Mouse (Mus musculus): ENCODE measurements around the gene Por. TPM values are rescaled to one million over a fixed set of nuclear protein-coding genes. Genes with fewer than 3 reads are reported as not detected.

The Por gene
- total and polyA plus RNA-seq, 2 experiments from 2014 or later, result 75.2 to 94.1 TPM

GRCm38 (mm10) chr5:135776546-135776945 is 106.7 kb downstream of the Por start:
- H3K9me3 ChIP-seq (ENCODE audit: low read length), result no peaks in the 10 kb centered on the region
- no peak overlapping the region for H3K27ac ChIP-seq (ENCODE audit: low read depth, low read length)
- no peak overlapping the region for H3K4me2 ChIP-seq (ENCODE audit: low read depth, low read length, poor library complexity, severe bottlenecking)
- H3K27me3 ChIP-seq (ENCODE audit: insufficient read depth, low read length), result no peaks in the 10 kb centered on the region
- peaks cover 11% of the 10 kb centered on the region; the same call in 1 of the 2 replicates for H3K4me1 ChIP-seq (ENCODE audit: insufficient read depth, low read length)
- H3K4me3 ChIP-seq (ENCODE audit: low read depth, low read length), result no peak overlapping the region
- 71% methylated on average over 4 of the region's 4 CpGs for WGBS
- ATAC-seq (ENCODE audit: low FRiP score), result no peak
- H3K36me3 ChIP-seq (ENCODE audit: insufficient read depth, low read length), result no peaks in the 10 kb centered on the region
- DNase-seq (ENCODE audit: low spot score), result no peak
- TF ChIP-seq CTCF (IDR thresholded peaks at IDR 0.05), result no peak
- H3K9ac ChIP-seq (replicated peaks; ENCODE audit: low read length, poor library complexity, severe bottlenecking), result peak overlapping the region; percentile 82; the same call in 1 of the 2 replicates

GRCm38 (mm10) chr5:135777796-135778470 is 108.1 kb downstream of the Por start, which contains the start of gene Styxl1:
TSS of gene Styxl1 (minus strand) at chr5:135778385.
- under 1% methylated on average over 44 of the region's 45 CpGs for WGBS

DNA sequence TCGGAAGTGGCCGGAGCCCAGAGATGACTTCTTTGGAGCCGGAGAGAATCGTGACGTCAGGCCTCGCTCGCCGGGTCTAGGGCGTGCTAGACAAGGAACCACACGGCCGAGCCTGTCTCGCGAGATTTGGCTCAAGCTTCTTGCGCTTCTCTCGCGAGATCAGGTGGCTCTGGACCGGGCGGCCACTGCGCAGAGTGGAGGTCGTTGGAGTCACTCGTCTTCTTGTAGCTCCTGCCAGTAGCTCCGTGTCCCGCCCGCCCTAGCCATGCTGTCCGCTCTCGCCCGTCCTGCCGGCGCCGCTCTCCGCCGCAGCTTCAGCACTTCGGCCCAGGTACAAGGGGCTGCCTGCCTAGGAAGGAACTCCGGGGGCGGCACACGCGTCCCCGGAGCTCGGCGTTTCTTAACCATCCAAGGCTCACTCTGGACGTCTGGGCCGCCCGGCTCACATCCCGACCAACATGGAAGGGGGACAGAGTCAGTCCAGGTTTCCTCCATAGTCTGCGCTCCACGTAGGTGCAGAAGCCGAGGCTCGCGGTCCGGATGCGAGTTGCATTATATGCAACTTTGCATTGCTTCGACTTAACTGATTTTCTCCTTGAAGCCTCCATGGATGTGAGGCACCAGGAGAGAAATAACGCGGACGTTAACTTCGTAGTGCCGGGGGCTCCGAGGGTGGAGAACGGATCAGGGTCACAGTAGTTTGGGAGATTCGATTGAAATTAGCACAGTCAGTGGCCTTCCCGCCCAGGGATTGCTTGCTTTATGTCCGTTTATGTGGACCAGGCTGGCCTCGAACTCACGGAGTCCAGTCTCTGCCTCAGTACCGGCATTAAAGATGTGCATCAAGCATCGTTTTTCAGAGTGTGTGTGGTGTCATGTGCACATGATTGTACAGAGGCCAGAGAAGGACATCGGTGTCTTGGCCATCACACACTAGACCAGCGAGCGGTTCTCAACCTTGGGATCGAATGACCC is 108.9 kb downstream of the Por start, which contains the start of gene Mdh2:
Gene Mdh2 (plus strand): TSS at position 10 of the 975 bp plus-strand sequence.
- DNase-seq (ENCODE audit: low spot score) (peak; percentile 100), ATAC-seq (ENCODE audit: low FRiP score) (peak; percentile 98)
- no peak for TF ChIP-seq CTCF (IDR thresholded peaks at IDR 0.05)
- no peaks in the 10 kb centered on the region for H3K9me3 ChIP-seq (ENCODE audit: low read length)
- H3K27ac ChIP-seq (ENCODE audit: low read depth, low read length), result peak within 1 kb of the TSS; percentile 91
- H3K4me1 ChIP-seq (ENCODE audit: insufficient read depth, low read length), result peaks cover 11% of the 10 kb centered on the region; the same call in 1 of the 2 replicates
- WGBS, result 2% methylated on average over 70 of the region's 70 CpGs
- H3K4me2 ChIP-seq (ENCODE audit: low read depth, low read length, poor library complexity, severe bottlenecking), result peak within 1 kb of the TSS; percentile 89
- H3K9ac ChIP-seq (replicated peaks; ENCODE audit: low read length, poor library complexity, severe bottlenecking), result peak within 1 kb of the TSS; percentile 95
- no peaks in the 10 kb centered on the region for H3K27me3 ChIP-seq (ENCODE audit: insufficient read depth, low read length)
- peak within 1 kb of the TSS; percentile 74 for H3K4me3 ChIP-seq (ENCODE audit: low read depth, low read length)
- peaks cover 11% of the 10 kb centered on the region for H3K36me3 ChIP-seq (ENCODE audit: insufficient read depth, low read length)

More at GRCm38 (mm10) chr5:135777796-135778470, 108.1 kb downstream of the Por start, which contains the start of gene Styxl1:
- H3K36me3 ChIP-seq (ENCODE audit: insufficient read depth, low read length), result peaks cover 3% of the 10 kb centered on the region; the same call in 1 of the 2 replicates
- ATAC-seq (ENCODE audit: low FRiP score), result peak; percentile 29
- peaks cover 11% of the 10 kb centered on the region; the same call in 1 of the 2 replicates for H3K4me1 ChIP-seq (ENCODE audit: insufficient read depth, low read length)
- peak; percentile 42 for DNase-seq (ENCODE audit: low spot score)
- H3K9ac ChIP-seq (replicated peaks; ENCODE audit: low read length, poor library complexity, severe bottlenecking), result peak within 1 kb of the TSS; percentile 95
- no peak for TF ChIP-seq CTCF (IDR thresholded peaks at IDR 0.05)
- H3K27me3 ChIP-seq (ENCODE audit: insufficient read depth, low read length), result no peaks in the 10 kb centered on the region
- peak within 1 kb of the TSS; percentile 91 for H3K27ac ChIP-seq (ENCODE audit: low read depth, low read length)
- H3K4me3 ChIP-seq (ENCODE audit: low read depth, low read length), result peak within 1 kb of the TSS; percentile 74
- H3K9me3 ChIP-seq (ENCODE audit: low read length), result no peaks in the 10 kb centered on the region
- H3K4me2 ChIP-seq (ENCODE audit: low read depth, low read length, poor library complexity, severe bottlenecking), result peak within 1 kb of the TSS; percentile 89

DNA sequence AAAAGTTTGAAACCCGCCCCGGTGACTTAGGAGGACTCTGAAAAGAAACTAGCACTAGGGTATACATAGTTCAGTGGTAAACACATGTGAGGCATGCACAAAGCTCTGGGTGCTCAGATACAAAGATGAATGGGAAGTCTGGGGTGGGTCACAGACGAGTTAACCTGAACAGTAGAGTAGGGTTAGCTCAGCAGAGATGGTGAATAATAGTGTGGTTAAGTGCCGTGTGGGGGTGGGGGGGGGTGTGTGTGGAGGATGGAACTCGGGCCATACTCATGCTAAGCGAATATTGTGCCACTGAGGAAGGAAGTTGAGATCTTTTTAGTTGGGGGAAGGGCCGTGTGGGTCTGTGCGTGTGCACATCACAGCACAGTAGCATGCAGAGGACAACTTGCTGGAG is 110.5 kb downstream of the Por start:
- no peak overlapping the region for H3K27ac ChIP-seq (ENCODE audit: low read depth, low read length)
- peaks cover 11% of the 10 kb centered on the region; the same call in 1 of the 2 replicates for H3K4me1 ChIP-seq (ENCODE audit: insufficient read depth, low read length)
- H3K4me2 ChIP-seq (ENCODE audit: low read depth, low read length, poor library complexity, severe bottlenecking), result no peak overlapping the region
- peaks cover 24% of the 10 kb centered on the region for H3K36me3 ChIP-seq (ENCODE audit: insufficient read depth, low read length)
- no peaks in the 10 kb centered on the region for H3K27me3 ChIP-seq (ENCODE audit: insufficient read depth, low read length)
- H3K4me3 ChIP-seq (ENCODE audit: low read depth, low read length), result no peak overlapping the region
- DNase-seq (ENCODE audit: low spot score), result no peak
- H3K9ac ChIP-seq (replicated peaks; ENCODE audit: low read length, poor library complexity, severe bottlenecking), result no peak overlapping the region
- no peak for ATAC-seq (ENCODE audit: low FRiP score)
- WGBS, result 87% methylated on average over 8 of the region's 8 CpGs
- no peaks in the 10 kb centered on the region for H3K9me3 ChIP-seq (ENCODE audit: low read length)
- no peak for TF ChIP-seq CTCF (IDR thresholded peaks at IDR 0.05)

GRCm38 (mm10) chr5:135782901-135783300 is 113.1 kb downstream of the Por start:
- Histone ChIP-seq H3K4me2 (ENCODE audit: low read depth, low read length, poor library complexity, severe bottlenecking) (no peak overlapping the region), H3K27me3 (ENCODE audit: insufficient read depth, low read length) (no peaks in the 10 kb centered on the region), H3K4me3 (ENCODE audit: low read depth, low read length) (no peak overlapping the region), H3K27ac (ENCODE audit: low read depth, low read length) (no peak overlapping the region), H3K4me1 (ENCODE audit: insufficient read depth, low read length) (peaks cover 7% of the 10 kb centered on the region; the same call in 1 of the 2 replicates), H3K36me3 (ENCODE audit: insufficient read depth, low read length) (peaks cover 49% of the 10 kb centered on the region), H3K9me3 (ENCODE audit: low read length) (no peaks in the 10 kb centered on the region), H3K9ac (replicated peaks; ENCODE audit: low read length, poor library complexity, severe bottlenecking) (no peak overlapping the region)
- no peak for DNase-seq (ENCODE audit: low spot score)
- ATAC-seq (ENCODE audit: low FRiP score), result no peak
- TF ChIP-seq CTCF (IDR thresholded peaks at IDR 0.05), result no peak
- WGBS, result 95% methylated on average over 4 of the region's 4 CpGs

Small RNA genes within 50 kb of the gene (microRNA-seq; reads per million reads assigned to microRNA genes)
- not detected for gene Mir7034 (ENCODE audit: borderline number of aligned reads)

Other genes with a start within 250 kb of the Por start
- gene Hip1, start 124.9 kb upstream of the Por start, total RNA-seq (2014; rRNA removed), result 122 and 126 TPM in 2 replicates
- gene Hip1, start 124.9 kb upstream of the Por start, polyA plus RNA-seq (2015; fragmentation: Nextera tagmentation; extraction: Ambion mirVana), result 24.9 and 28.3 TPM in 2 replicates
- not detected in 2 replicates for gene Ccl26, start 106.5 kb upstream of the Por start, total RNA-seq (2014; rRNA removed)
- not detected in 2 replicates for gene Ccl26, start 106.5 kb upstream of the Por start, polyA plus RNA-seq (2015; fragmentation: Nextera tagmentation; extraction: Ambion mirVana)
- 0.66 and 2.2 TPM in 2 replicates for gene Ccl24, start 97.0 kb upstream of the Por start, total RNA-seq (2014; rRNA removed)
- gene Ccl24, start 97.0 kb upstream of the Por start, polyA plus RNA-seq (2015; fragmentation: Nextera tagmentation; extraction: Ambion mirVana), result 1.9 and 2.4 TPM in 2 replicates
- 31.3 and 31.8 TPM in 2 replicates for gene Rhbdd2, start 37.4 kb upstream of the Por start, total RNA-seq (2014; rRNA removed)
- 136 and 143 TPM in 2 replicates for gene Rhbdd2, start 37.4 kb upstream of the Por start, polyA plus RNA-seq (2015; fragmentation: Nextera tagmentation; extraction: Ambion mirVana)
- 44.9 and 67.3 TPM in 2 replicates for gene Tmem120a, start 74.4 kb downstream of the Por start, total RNA-seq (2014; rRNA removed)
- gene Tmem120a, start 74.4 kb downstream of the Por start, polyA plus RNA-seq (2015; fragmentation: Nextera tagmentation; extraction: Ambion mirVana), result 99.2 and 100 TPM in 2 replicates
- gene Styxl1, start 108.4 kb downstream of the Por start, total RNA-seq (2014; rRNA removed), result not detected in 2 replicates
- 0.33 and 0.44 TPM in 2 replicates for gene Styxl1, start 108.4 kb downstream of the Por start, polyA plus RNA-seq (2015; fragmentation: Nextera tagmentation; extraction: Ambion mirVana)
- 158 and 172 TPM in 2 replicates for gene Mdh2, start 108.4 kb downstream of the Por start, total RNA-seq (2014; rRNA removed)
- 656 and 707 TPM in 2 replicates for gene Mdh2, start 108.4 kb downstream of the Por start, polyA plus RNA-seq (2015; fragmentation: Nextera tagmentation; extraction: Ambion mirVana)
- gene Srrm3, start 136.9 kb downstream of the Por start, total RNA-seq (2014; rRNA removed), result 85.2 and 123 TPM in 2 replicates
- gene Srrm3, start 136.9 kb downstream of the Por start, polyA plus RNA-seq (2015; fragmentation: Nextera tagmentation; extraction: Ambion mirVana), result 52.5 and 58.8 TPM in 2 replicates
- gene Hspb1, start 217.9 kb downstream of the Por start, total RNA-seq (2014; rRNA removed), result 26.2 and 28.8 TPM in 2 replicates
- gene Hspb1, start 217.9 kb downstream of the Por start, polyA plus RNA-seq (2015; fragmentation: Nextera tagmentation; extraction: Ambion mirVana), result 19.2 and 19.3 TPM in 2 replicates